Mouse (Mus musculus) stomach, postnatal 0 days (tissue): ENCODE results near the gene Gm49383.

Source experiments
- CTCF ChIP-seq: IDR thresholded peaks from 2 replicates; pipeline ENCODE4 v1.5.1; 2016; ENCODE audit warnings: antibody characterized with exemption, low read depth, mild to moderate bottlenecking, moderate library complexity
- EP300 ChIP-seq: optimal IDR thresholded peaks from 2 replicates; pipeline ENCODE3; 2016; ENCODE audit warnings: antibody characterized with exemption

GRCm38 (mm10) chr12:69207926-69208325 is 11.0 kb upstream of the Gm49383 start:
- no peak for TF ChIP-seq CTCF
- no peak for TF ChIP-seq EP300
